Mouse (Mus musculus) left cerebral cortex, adult 18-20 months (tissue): ENCODE measurements at regions not wholly inside any gene's neighbourhood (a gene's known extent, or its start where the extent isn't known, plus 50 kb on each side); places are given as distances from the start of the nearest gene placed in this dataset.
A peak's percentile ranks its signal among the peaks of the same experiment; 100 is the strongest.

Source experiments
- DNase-seq, 2 experiments: peaks; one replicate each; pipeline ENCODE4 v3.0.0; 2021 to 2022; ENCODE audit warnings: low spot score in 2 of 2, mixed read lengths in 1 of 2

- peak in 1 of 2 experiments; percentile 2 for DNase-seq
Observed at GRCm38 (mm10) chrX:49947678-49948077, 56.4 kb upstream of the Olfr1322 start.
